Mouse (Mus musculus): Measurements from ENCODE around the gene Xbp1. TPM values are rescaled to one million over a fixed set of nuclear protein-coding genes. Genes with fewer than 3 reads are reported as not detected.

The Xbp1 gene
- polyA plus RNA-seq, 1 experiment from 2014 or later = 248 TPM

DNA sequence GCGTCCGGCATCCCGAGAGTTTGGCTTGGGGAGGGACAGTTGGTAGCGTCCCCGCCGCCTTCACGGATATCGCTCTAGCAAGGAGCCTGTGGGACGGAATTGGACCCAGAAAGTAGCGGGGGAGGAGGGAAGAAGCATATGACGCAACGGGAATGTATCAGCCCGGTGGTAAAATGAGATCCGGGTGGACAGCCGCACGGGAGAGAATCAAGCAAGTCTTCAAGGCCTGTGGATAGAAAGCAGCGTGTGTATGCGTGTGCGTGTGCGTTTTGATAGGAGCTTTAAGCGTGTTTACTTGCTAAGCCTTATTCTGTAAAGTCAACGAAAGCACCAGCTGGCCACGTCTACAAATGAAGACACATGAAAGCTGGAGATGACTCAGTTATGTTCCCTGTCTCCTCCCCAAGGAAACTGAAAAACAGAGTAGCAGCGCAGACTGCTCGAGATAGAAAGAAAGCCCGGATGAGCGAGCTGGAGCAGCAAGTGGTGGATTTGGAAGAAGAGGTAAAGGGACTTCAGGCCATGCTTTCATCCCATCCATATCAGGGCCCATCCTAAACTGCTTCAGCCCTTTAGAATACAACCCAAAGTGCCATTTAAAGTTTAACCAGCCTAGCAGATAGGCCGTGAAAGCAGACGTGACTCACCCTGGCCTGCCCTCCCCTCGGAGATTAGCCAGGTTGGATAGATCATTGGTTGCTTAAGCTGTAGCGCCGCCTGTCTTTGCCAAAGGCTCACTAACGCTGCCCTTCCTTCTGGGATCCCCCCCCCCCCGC, 1.2 kb downstream of the Xbp1 start:
- no peaks in the 10 kb centered on the region for H3K27me3 ChIP-seq (ENCODE audit: control insufficient read depth, insufficient read depth, low read length)
- peak overlapping the region; percentile 65 for H3K4me2 ChIP-seq (ENCODE audit: low read depth, low read length)
- H3K4me3 ChIP-seq (replicated peaks; ENCODE audit: low read length) = peak overlapping the region; percentile 85
- WGBS = under 1% methylated on average over 34 of the region's 34 CpGs
- peaks cover 31% of the 10 kb centered on the region for H3K36me3 ChIP-seq (ENCODE audit: control insufficient read depth, insufficient read depth, low read length)
- ATAC-seq (ENCODE audit: insufficient read depth, low FRiP score) = peak; percentile 52
- H3K9ac ChIP-seq (ENCODE audit: low read length) = peak overlapping the region; percentile 94
- no peaks in the 10 kb centered on the region for H3K9me3 ChIP-seq (replicated peaks; ENCODE audit: control insufficient read depth, low read length)
- H3K27ac ChIP-seq (ENCODE audit: low read length) = peak overlapping the region; percentile 96
- H3K4me1 ChIP-seq (ENCODE audit: control insufficient read depth, insufficient read depth, low read length) = peaks cover 18% of the 10 kb centered on the region; the same call in 1 of the 2 replicates

DNA sequence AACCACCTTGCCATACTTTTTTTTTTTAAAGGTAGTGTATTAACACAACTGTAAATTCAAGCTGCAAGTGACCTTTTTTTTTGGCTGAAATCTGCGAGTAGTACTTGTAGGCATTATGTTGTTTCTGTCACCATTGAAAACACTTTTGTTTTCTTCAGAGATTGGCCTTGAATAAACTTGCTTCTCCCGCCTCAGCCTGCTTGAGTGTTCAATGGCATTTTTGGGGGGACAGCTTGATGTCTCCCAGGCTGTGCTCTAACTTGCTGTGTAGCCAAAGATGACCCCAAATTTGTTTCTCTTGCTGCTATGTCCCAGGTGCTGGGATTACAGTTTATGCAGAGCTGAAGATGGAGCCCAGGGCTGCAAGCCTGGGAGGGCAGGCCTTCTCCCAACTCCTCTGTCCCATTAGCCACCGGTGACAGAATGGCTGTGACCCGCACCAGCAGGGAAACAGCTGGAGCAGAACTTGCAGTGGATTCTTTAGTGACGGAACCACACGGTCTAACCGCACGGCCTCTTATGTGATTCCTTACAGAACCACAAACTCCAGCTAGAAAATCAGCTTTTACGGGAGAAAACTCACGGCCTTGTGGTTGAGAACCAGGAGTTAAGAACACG, 2.4 kb downstream of the Xbp1 start:
- H3K9me3 ChIP-seq (replicated peaks; ENCODE audit: control insufficient read depth, low read length) = no peaks in the 10 kb centered on the region
- no peak overlapping the region for H3K27ac ChIP-seq (ENCODE audit: low read length)
- WGBS = 79% methylated on average over 11 of the region's 11 CpGs
- H3K36me3 ChIP-seq (ENCODE audit: control insufficient read depth, insufficient read depth, low read length) = peaks cover 31% of the 10 kb centered on the region
- H3K4me2 ChIP-seq (ENCODE audit: low read depth, low read length) = peak overlapping the region; percentile 65
- H3K4me3 ChIP-seq (replicated peaks; ENCODE audit: low read length) = peak overlapping the region; percentile 85
- peaks cover 18% of the 10 kb centered on the region; the same call in 1 of the 2 replicates for H3K4me1 ChIP-seq (ENCODE audit: control insufficient read depth, insufficient read depth, low read length)
- no peak for ATAC-seq (ENCODE audit: insufficient read depth, low FRiP score)
- no peaks in the 10 kb centered on the region for H3K27me3 ChIP-seq (ENCODE audit: control insufficient read depth, insufficient read depth, low read length)
- peak overlapping the region; percentile 94; the same call in 1 of the 2 replicates for H3K9ac ChIP-seq (ENCODE audit: low read length)

DNA sequence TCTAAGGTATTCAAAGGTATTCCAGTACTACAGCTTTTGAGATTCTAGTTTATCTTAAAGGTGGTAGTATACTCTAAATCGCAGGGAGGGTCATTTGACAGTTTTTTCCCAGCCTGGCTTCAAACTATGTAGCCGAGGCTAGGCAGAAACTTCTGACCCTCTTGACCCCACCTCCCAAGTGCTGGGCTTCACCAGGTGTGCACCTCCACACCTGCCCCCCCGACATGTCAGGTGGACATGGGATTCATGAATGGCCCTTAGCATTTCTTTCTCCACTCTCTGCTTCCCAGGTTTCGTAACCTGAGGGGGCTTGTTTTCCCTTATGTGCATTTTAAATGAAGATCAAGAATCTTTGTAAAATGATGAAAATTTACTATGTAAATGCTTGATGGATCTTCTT, 5.0 kb downstream of the Xbp1 start:
- Histone ChIP-seq H3K27me3 (ENCODE audit: control insufficient read depth, insufficient read depth, low read length) (no peaks in the 10 kb centered on the region), H3K4me1 (ENCODE audit: control insufficient read depth, insufficient read depth, low read length) (peaks cover 14% of the 10 kb centered on the region; the same call in 1 of the 2 replicates), H3K4me3 (replicated peaks; ENCODE audit: low read length) (no peak overlapping the region), H3K9me3 (replicated peaks; ENCODE audit: control insufficient read depth, low read length) (no peaks in the 10 kb centered on the region), H3K4me2 (ENCODE audit: low read depth, low read length) (no peak overlapping the region), H3K9ac (ENCODE audit: low read length) (no peak overlapping the region), H3K36me3 (ENCODE audit: control insufficient read depth, insufficient read depth, low read length) (peaks cover 31% of the 10 kb centered on the region), H3K27ac (ENCODE audit: low read length) (no peak overlapping the region)
- 76% methylated on average over 4 of the region's 4 CpGs for WGBS
- no peak for ATAC-seq (ENCODE audit: insufficient read depth, low FRiP score)

DNA sequence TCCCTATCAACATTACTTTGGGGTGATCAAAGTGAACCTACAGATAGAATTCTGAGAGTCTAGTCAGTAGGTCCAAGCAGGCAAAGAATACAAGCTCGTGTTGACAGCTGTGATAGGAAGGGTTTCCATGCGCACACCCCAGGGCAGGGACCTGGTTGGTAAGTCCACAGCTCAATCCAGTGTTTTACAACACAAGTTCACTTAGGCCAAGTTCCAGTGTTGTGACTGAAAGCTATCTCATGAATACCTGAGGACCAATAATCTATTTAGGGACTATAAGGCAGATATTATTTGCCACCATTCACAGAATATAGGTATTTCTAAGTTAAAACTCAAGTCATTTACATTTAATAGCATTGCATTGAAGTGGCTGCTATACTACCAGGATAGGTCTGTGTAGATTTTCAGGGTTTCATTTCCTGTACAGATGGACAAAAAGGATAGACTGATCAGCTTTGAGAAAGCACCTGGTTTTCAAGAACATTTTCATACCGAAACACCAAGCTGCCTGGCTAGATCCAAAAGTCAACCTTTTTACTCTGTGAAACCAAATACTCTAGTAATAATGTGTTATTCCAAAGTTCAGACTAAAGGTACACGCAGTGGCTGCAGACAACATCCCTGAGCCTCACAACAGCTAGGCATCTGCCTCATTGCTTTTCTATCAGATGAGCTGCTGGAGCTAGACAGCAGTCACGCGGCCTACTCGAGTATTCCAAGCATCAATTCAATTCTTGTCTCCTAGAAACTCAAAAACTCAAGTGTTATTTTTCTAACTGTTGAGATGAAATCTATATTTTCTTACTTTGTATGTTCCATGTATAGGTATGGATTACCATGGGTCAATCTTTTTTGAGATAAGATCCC, 6.3 kb downstream of the Xbp1 start:
- no peaks in the 10 kb centered on the region for H3K9me3 ChIP-seq (replicated peaks; ENCODE audit: control insufficient read depth, low read length)
- WGBS = 84% methylated on average over 7 of the region's 7 CpGs
- H3K4me1 ChIP-seq (ENCODE audit: control insufficient read depth, insufficient read depth, low read length) = peaks cover 14% of the 10 kb centered on the region; the same call in 1 of the 2 replicates
- no peak for ATAC-seq (ENCODE audit: insufficient read depth, low FRiP score)
- no peak overlapping the region for H3K27ac ChIP-seq (ENCODE audit: low read length)
- H3K4me3 ChIP-seq (replicated peaks; ENCODE audit: low read length) = no peak overlapping the region
- no peak overlapping the region for H3K9ac ChIP-seq (ENCODE audit: low read length)
- peaks cover 37% of the 10 kb centered on the region for H3K36me3 ChIP-seq (ENCODE audit: control insufficient read depth, insufficient read depth, low read length)
- H3K4me2 ChIP-seq (ENCODE audit: low read depth, low read length) = no peak overlapping the region
- no peaks in the 10 kb centered on the region for H3K27me3 ChIP-seq (ENCODE audit: control insufficient read depth, insufficient read depth, low read length)

DNA sequence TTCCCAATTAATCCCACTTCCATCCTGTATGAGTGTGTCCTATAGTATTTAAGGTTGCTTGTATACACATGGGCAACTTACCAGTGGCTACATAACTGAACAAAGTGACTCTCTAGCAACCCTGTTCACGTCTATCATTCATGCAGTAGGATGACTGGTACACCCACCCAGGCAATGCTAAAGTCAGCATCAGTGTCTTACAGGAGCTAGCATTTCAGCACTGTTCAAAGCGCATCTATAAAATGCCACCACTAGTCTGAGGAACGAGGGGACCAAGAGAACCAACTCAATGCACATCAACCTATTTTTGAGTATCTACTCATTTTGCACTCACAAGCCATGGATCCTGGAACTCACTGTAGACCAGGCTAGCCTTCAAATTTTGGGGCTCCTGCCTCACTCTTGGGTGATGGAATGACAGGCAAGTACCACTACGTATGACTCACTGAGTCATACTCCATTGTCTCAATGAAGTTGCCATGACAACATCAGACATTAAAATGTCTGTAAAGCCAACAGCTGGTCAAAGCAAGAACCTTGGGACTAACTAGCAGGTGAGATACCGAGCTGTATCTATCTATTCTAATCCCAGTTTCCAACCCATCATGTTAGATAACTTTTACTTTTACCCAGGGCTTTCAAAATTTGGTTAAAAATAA, 7.5 kb downstream of the Xbp1 start:
- ATAC-seq (ENCODE audit: insufficient read depth, low FRiP score) = no peak

DNA sequence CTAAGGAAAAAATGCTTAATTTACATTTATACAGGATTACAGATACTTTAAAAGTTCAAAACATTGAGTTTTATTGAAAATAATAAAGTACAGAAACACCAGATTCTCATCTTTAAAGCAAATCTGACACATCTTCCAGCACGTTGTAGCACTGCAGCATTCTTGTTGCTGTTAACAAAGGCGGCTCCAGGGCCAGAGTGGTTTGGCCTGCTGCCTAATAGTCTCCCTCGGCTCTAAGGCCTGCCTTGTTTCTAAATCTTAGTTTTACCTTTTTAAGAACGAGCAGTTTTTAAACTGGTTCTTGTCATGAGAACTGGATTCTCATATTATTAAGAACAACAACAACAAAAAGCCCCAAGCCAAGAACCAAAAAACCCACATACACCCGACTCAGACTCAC, 8.4 kb downstream of the Xbp1 start:
- Histone ChIP-seq H3K9ac (ENCODE audit: low read length) (no peak overlapping the region), H3K27me3 (ENCODE audit: control insufficient read depth, insufficient read depth, low read length) (no peaks in the 10 kb centered on the region), H3K36me3 (ENCODE audit: control insufficient read depth, insufficient read depth, low read length) (peaks cover 40% of the 10 kb centered on the region), H3K4me2 (ENCODE audit: low read depth, low read length) (no peak overlapping the region), H3K9me3 (replicated peaks; ENCODE audit: control insufficient read depth, low read length) (no peaks in the 10 kb centered on the region), H3K4me1 (ENCODE audit: control insufficient read depth, insufficient read depth, low read length) (0 out of 2 replicates have a peak, but pooled peaks cover 3% of the 10 kb centered on the region), H3K4me3 (replicated peaks; ENCODE audit: low read length) (no peak overlapping the region), H3K27ac (ENCODE audit: low read length) (no peak overlapping the region)
- ATAC-seq (ENCODE audit: insufficient read depth, low FRiP score) = no peak
- WGBS = 46% methylated on average over 5 of the region's 5 CpGs

More for the DNA sequence above, 7.5 kb downstream of the Xbp1 start:
- no peak overlapping the region for H3K27ac ChIP-seq (ENCODE audit: low read length)
- no peaks in the 10 kb centered on the region for H3K27me3 ChIP-seq (ENCODE audit: control insufficient read depth, insufficient read depth, low read length)
- peaks cover 10% of the 10 kb centered on the region; the same call in 1 of the 2 replicates for H3K4me1 ChIP-seq (ENCODE audit: control insufficient read depth, insufficient read depth, low read length)
- 73% methylated on average over 5 of the region's 5 CpGs for WGBS
- no peaks in the 10 kb centered on the region for H3K9me3 ChIP-seq (replicated peaks; ENCODE audit: control insufficient read depth, low read length)
- no peak overlapping the region for H3K9ac ChIP-seq (ENCODE audit: low read length)
- peaks cover 41% of the 10 kb centered on the region for H3K36me3 ChIP-seq (ENCODE audit: control insufficient read depth, insufficient read depth, low read length)
- no peak overlapping the region for H3K4me2 ChIP-seq (ENCODE audit: low read depth, low read length)
- H3K4me3 ChIP-seq (replicated peaks; ENCODE audit: low read length) = no peak overlapping the region

DNA sequence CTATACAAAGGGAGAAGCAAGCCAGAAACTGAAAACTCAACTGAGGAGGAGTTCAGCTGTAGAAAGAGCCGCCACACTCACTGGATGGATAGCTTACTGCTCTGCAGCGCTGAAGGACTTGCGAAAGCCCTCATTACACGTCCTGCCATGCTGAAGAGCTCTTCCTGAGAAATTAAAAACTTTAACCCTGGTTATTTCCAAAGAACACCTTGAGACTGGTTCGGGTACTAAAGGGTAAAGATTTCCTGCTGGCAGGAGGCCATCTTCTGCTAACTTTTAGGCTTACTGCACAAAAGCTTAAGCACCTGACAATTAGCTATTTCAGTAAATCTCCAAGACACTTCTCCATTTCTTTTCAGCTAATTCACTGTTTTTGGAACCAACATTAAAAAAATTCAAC, 9.7 kb downstream of the Xbp1 start:
- Histone ChIP-seq H3K9me3 (replicated peaks; ENCODE audit: control insufficient read depth, low read length) (no peaks in the 10 kb centered on the region), H3K27ac (ENCODE audit: low read length) (no peak overlapping the region), H3K9ac (ENCODE audit: low read length) (no peak overlapping the region), H3K4me1 (ENCODE audit: control insufficient read depth, insufficient read depth, low read length) (no peaks in the 10 kb centered on the region), H3K27me3 (ENCODE audit: control insufficient read depth, insufficient read depth, low read length) (no peaks in the 10 kb centered on the region), H3K4me2 (ENCODE audit: low read depth, low read length) (no peak overlapping the region), H3K36me3 (ENCODE audit: control insufficient read depth, insufficient read depth, low read length) (peaks cover 30% of the 10 kb centered on the region), H3K4me3 (replicated peaks; ENCODE audit: low read length) (no peak overlapping the region)
- 70% methylated on average over 5 of the region's 5 CpGs for WGBS
- no peak for ATAC-seq (ENCODE audit: insufficient read depth, low FRiP score)

DNA sequence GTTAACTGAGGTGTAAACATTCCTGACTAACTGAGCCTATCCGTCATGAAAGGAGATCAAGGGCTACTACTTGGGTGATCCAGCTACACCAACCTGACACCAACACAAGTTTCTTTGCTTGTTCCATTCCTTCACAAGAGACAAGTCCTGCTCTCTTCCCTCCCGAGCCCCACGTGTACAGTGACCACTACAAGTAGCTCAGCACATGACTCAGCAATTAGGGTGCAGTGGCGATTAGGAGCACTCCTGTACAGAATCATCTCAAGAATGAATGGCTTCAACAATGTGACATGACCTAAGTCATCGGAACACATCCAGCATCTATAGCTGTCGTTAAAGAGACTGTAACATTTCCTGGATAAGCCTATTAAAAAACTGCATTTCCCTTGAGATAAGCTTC, 10.3 kb downstream of the Xbp1 start:
- Histone ChIP-seq H3K9ac (ENCODE audit: low read length) (no peak overlapping the region), H3K4me1 (ENCODE audit: control insufficient read depth, insufficient read depth, low read length) (no peaks in the 10 kb centered on the region), H3K4me3 (replicated peaks; ENCODE audit: low read length) (no peak overlapping the region), H3K9me3 (replicated peaks; ENCODE audit: control insufficient read depth, low read length) (no peaks in the 10 kb centered on the region), H3K27ac (ENCODE audit: low read length) (no peak overlapping the region), H3K4me2 (ENCODE audit: low read depth, low read length) (no peak overlapping the region), H3K36me3 (ENCODE audit: control insufficient read depth, insufficient read depth, low read length) (peaks cover 26% of the 10 kb centered on the region), H3K27me3 (ENCODE audit: control insufficient read depth, insufficient read depth, low read length) (no peaks in the 10 kb centered on the region)
- ATAC-seq (ENCODE audit: insufficient read depth, low FRiP score) = no peak
- WGBS = 68% methylated on average over 6 of the region's 6 CpGs

Data from stomach, embryonic 16.5 days (tissue).